Mouse (Mus musculus): Measurements from ENCODE around the gene Mgme1. TPM values are rescaled to one million over a fixed set of nuclear protein-coding genes. Genes with fewer than 3 reads are reported as not detected.

Gene Mgme1
- polyA plus RNA-seq, 1 experiment, result 5.9 TPM

DNA sequence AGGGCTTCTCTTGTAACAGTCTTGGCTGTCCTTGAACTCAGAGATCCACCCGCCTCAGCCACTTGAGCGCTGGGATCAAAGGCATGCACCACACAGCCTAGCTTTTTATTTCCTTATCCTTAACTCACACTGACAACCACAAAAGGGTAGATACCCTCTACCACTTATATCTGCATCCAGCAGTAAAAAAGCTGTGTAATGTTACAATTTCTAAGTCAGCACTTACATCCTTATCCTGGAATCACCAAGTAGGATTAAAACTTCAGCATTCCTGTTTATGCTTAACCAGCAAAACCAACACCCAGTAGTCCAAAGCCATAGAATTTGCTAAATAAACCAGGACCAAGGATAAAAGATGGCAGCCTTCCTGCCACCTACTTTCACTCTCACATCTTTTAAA, 7.6 kb upstream of the Mgme1 start:
- no peak for DNase-seq (ENCODE audit: extremely low spot score in 1 of 2, low spot score in 1 of 2)

DNA sequence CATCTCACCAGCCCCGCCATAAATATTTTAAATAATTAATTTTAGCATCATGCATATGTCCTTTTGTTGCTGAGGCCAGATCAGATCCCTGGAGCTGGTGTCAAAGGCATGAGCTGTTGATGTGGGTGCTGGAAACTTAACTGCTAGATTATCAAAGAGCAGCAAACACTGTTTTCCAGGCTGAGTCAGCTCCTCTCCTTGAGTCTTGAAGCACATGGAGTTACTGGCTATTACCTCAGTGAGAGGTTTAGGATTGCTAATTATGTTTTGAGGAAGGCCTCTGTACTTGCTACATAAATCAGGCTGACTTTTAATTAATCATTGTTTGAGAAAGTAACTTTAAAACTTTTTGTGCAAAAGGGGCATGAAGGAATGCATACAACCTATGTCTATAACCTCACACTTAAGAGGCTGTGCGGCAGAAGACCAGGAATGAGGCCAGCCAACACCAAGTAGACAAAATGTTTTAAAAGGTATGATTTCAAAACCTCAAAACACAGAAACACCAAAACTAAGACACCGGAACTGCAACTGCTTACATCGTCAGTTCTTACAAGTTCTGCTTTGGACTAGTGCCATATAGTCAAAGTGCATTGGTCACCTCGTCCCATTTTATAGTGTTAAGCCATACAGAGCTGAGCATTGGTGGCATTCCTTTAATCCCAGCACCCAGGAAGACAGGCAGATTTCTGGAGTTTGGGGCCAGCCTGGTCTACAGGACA, 5.9 kb upstream of the Mgme1 start:
- DNase-seq (ENCODE audit: extremely low spot score in 1 of 2, low spot score in 1 of 2), result no peak

DNA sequence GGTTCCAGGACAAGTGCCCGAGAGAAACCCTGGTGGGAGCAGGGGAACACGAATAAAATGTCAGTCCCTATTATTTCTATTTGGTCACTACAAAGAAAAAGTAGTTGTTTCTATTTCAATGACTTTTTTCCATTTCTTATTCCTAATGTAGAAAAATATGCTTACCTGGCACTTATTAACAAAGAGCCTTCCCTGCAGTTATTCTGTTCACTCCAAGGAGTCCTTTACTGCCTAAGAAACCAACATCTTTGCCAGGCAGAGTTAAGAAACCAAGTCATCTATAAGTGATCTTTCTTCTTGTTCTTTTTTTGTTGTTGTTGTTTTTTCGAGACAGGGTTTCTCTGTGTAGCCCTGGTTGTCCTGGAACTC, 5.4 kb upstream of the Mgme1 start:
- DNase-seq (ENCODE audit: extremely low spot score in 1 of 2, low spot score in 1 of 2), result no peak

DNA sequence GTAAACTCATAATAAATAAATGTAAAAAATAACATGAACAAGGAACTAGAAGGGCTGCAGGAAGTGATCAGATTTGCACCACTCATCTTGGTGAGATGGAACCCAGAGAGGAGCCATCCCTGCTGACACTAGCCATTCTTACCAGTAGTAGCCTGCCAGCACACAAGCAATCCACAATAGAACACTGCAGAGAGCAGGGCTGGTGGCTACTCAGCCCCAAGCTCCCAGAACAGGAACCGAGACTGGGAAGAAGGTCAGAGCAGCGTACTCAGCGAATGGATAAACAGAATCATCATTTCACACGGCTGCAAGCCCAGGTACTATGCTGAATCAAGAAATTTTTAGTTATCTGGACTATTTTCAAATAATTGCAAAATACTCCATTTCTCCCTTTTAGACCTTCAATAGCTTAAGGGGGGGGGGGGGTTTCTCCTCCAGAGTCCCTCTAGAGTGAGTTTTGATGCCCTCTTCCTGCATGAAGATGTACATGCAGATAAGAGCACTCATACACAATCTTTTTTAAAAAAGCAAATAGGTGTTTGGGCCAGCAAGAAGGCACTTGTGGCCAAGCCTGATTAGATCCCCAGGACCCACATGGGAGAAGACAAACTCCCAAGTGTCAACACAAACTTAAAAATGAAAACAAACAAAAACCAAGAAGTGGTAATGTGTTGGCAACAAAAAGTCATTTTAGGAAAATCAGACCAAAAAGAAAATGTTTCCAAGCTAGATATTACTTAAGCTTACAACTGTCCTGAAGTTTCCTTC, 4.4 kb upstream of the Mgme1 start:
- no peak for DNase-seq (ENCODE audit: extremely low spot score in 1 of 2, low spot score in 1 of 2)

DNA sequence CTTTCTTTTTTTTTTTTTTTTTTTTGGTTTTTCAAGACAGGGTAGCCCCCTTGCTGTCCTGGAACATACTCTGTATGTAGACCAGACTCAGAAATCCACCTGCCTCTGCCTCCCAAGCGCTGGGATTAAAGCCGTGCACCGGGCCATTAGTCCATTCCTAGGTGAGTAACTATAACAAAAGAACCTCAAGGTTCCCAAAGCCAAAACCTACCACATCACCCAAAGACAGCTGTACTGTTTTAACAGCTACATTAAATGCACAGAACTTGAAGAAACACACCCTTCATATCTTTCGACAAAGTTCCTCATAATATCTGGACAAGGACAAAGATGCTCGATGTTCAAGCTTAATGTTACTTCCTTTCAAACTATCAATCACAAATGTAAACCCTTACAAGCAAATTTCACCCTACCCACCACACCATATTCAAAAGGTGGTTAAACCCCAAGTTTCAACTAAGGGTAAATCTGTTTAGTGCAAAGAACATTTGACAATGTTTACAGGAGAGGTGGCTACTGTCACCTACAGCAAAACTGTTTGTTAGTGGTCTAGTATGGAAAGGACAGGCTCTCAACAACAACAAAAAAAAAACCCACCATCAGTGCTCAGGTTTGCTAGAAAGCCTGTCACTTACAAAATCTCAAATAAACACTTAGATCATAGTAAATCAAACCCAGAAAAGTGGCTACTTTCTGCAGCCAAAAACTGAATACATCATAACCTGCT, 3.3 kb upstream of the Mgme1 start:
- DNase-seq (ENCODE audit: extremely low spot score in 1 of 2, low spot score in 1 of 2), result no peak

DNA sequence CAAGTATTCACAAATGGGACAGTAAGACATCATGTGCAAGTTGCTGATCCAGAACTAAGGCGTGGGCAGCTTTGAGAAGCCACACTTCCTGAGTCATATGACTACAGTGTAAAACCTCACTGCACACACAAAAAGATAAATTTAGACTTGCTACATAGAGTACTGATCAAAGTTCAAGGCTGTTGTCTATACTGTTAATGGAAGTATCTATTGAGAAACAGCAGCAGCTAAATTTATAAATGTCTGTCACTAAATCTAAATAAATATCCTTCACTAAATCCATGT, 2.8 kb upstream of the Mgme1 start:
- peak; percentile 24 to 56 for DNase-seq (ENCODE audit: extremely low spot score in 1 of 2, low spot score in 1 of 2)

DNA sequence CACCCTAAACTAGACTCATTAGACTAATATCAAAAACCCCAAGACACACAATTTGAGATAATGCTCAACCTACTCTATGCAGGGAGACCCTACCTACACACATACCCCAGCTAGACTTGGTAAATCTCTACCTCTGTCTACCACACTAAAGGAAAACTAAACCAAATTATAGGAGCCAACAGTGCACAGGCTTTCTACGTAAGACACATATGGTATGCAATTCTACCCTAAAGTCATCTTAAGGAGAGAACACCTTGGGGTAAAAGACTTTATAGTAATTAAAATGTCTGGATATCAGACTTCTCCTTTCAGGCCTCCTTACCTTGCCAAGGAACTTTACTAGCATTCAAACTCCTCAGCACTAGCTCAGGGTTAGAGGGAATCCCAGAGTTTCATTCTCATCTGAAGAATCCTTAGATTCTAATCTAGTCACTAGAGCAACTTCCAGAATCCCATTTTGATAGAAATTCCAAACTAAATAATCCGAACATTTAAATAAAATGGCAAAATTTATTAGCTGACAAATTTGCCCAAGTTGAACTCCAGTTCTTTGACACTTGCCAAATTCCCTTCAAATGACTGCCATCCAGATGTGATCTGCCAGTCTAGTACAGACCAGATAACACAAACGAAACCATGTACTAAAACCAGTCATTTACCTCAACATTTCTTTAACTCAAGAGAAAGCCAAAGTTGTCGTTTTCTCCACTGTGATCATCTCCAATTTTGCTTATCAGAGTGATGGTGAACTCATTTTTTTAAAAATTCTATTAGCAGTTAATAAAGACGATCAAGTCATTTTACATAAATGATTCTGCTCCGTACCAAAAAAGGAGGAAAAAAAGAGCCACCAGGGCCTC, 1.8 kb upstream of the Mgme1 start:
- DNase-seq (ENCODE audit: extremely low spot score in 1 of 2, low spot score in 1 of 2), result no peak

DNA sequence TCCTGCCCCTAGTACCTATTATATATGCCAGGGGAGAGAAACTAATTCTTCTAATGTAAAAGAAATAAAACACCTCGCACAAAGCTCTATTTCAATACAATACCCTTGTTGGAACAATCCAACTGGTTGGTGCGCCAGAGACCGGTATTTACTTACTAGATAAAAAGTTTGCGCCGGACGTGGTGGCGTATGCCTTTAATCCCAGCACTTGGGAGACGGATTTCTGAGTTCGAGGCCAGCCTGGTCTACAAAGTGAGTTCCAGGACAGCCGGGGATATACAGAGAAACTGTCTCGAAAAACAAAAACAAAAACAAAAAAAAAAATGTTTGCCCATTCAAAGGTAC, 1.2 kb upstream of the Mgme1 start:
- no peak for DNase-seq (ENCODE audit: extremely low spot score in 1 of 2, low spot score in 1 of 2)

DNA sequence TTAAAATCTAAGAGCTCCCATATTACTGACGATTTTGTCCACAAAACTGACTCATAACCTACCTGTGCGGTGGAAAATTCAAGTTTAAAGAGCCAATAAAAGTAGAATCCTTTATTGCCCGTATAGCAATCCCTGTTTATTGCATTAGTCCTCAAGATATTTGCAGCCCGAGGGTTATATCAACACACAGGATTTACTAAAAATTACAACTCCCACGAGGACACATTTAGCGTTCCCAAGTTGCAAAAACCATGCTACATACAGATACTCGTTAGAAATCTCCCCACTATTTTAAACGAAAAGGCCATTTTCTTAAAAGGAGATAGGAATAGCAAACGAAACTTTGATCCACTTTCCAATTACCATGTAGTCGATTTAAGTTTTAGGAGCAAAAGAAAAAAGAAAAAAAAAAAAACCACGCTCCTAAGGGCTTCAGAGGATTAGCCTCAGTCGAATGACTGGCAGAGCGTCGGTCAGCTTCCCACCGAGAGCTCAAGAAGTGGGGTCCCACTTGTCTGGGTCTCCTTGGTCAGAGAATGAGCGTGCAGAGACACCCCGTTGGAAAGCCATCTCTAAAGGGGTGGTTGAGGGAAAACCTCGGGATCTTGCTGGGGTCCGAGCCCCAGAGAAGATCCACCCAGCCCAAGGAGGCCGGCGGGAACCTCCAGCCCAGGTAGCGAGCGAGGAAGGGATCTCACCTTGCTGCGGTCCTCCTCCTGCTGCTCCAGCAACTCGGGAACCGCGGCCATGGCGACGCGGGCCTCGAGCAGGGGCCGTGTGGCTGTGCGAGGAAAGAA, 586 bp upstream of the Mgme1 start:
- DNase-seq (ENCODE audit: extremely low spot score in 1 of 2, low spot score in 1 of 2), result no peak

DNA sequence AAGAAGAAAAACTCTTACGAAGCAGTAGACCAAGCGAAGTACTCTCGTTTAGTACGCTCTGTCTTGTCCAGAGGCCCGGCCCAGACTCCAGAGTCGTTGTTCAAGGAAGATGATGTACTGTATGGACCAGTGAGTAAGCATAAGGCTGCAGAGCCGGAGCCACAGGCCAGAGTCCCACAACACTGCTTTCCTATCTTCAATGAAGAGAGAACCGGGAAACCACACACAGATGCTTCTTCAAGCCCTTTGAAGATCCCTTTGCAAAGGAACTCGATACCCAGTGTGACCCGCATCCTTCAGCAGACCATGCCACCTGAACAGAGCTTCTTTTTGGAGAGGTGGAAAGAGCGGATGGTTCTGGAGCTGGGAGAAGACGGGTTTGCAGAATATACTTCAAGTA, 1.6 kb downstream of the Mgme1 start:
- no peak for DNase-seq (ENCODE audit: extremely low spot score in 1 of 2, low spot score in 1 of 2)

DNA sequence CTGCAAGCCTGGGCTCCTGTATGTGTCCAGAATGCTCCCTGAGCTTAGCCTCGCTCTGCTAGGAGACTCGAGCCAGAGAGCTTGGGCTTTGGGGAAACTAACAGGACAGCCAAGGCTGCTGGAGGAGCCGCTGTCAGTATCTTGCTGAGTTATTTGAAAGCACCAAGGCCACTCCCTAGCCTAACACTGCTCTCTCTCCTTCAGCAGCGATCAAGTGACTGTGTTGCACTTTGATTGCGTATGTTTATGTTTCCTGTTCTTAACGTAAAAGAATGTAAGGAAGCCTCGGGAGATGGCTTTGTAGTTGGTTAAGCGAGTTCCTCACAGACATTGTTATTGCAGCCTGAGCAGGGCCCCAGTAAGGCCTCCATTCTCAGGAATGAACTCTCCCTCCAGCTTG, 4.3 kb downstream of the Mgme1 start:
- no peak for DNase-seq (ENCODE audit: extremely low spot score in 1 of 2, low spot score in 1 of 2)

DNA sequence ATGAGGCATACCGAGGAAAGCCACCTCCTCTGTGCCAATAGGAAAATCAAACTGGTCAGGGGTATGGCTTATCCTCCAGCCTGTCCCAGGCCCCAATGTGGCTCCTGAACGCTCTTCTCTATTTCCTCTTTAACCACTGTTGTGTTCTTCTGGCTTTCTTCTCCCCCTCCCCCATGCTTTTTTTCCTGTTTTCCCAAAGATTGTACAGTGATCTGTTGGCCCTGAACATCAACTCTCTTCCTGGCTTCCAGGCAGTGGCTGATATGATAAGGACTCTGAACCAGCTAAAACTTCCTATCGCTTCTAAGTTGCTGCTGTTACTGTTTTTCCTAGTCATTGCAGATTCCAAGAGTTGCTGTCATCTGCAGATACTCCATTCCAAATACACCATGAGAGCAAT, 6.4 kb downstream of the Mgme1 start:
- no peak for DNase-seq (ENCODE audit: extremely low spot score in 1 of 2, low spot score in 1 of 2)

DNA sequence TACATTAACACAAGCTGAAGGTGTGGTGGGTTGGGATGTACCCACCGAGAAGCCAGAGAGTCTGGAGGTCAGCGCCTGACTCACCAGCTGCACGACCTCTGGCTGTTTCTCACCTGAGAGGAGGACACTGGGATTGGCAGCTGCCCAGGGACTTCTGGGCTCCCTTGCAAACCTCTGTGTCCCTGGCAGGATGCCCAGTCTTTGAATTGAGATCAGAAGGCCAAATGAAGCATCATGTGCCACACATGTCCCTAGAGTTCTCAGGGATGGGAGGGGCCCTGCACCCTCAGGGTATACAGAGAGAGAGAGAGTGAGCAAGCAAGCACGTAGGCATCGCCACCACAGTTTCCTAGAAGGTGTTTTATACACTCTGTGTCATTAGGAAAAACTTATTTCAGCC, 9.3 kb downstream of the Mgme1 start:
- no peak for DNase-seq (ENCODE audit: extremely low spot score in 1 of 2, low spot score in 1 of 2)

DNA sequence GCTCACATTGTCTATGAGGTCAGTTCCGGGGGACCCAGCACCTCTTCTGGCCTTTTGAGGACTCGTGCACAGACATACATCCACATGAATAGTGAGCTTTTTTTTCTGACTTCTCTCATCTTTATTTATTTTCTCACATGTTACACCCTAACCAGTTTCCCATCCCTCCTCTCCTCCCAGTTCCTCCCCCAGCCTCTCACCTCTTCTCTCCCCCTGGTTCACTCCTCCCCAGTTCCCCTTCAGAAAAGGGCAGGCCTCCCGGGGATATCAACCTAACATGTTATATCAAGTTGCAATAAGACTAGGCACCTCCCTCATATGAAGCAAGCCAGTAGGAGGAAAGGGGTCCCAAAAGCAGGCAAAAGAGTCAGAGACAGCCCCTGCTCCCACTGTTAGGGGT, 10.1 kb downstream of the Mgme1 start:
- no peak for DNase-seq (ENCODE audit: extremely low spot score in 1 of 2, low spot score in 1 of 2)

DNA sequence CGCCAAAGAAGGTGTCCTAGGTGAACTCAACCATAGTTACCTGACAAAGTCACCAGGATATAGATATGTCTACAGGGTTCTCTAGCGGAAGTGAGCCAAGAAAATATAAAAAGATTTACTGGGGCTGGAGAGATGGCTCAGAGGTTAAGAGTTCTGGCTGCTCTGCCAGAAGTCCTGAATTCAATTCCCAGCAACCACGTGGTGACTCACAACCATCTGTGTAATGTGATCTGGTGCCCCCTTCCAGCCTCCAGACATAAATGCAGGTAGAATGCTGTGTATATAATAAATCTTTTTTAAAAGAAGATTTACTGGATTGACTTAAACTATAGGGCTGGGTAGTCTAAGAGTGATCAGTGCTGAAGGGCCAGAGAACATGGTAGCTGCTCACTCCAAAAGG, 11.0 kb downstream of the Mgme1 start:
- DNase-seq (ENCODE audit: extremely low spot score in 1 of 2, low spot score in 1 of 2), result no peak

DNA sequence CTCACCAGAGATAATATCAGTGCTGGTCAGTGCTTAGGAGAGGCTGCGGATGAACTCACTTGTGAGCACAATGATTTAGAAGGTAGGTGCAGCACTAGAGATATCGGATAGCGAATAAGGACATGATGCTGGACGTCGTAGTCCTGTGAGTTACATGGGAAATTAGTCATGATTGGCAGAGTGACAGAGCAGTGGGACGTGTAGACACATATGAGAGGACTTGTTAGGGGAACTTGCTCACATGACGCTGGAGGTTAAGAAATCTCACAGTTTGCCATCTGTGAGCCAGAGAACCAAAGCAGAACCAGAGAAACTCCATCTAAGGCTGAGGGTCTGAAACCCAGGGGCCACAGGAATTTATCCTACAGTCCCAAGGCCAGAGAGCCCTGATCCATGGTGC, 19.9 kb downstream of the Mgme1 start:
- DNase-seq (ENCODE audit: extremely low spot score in 1 of 2, low spot score in 1 of 2), result no peak

DNA sequence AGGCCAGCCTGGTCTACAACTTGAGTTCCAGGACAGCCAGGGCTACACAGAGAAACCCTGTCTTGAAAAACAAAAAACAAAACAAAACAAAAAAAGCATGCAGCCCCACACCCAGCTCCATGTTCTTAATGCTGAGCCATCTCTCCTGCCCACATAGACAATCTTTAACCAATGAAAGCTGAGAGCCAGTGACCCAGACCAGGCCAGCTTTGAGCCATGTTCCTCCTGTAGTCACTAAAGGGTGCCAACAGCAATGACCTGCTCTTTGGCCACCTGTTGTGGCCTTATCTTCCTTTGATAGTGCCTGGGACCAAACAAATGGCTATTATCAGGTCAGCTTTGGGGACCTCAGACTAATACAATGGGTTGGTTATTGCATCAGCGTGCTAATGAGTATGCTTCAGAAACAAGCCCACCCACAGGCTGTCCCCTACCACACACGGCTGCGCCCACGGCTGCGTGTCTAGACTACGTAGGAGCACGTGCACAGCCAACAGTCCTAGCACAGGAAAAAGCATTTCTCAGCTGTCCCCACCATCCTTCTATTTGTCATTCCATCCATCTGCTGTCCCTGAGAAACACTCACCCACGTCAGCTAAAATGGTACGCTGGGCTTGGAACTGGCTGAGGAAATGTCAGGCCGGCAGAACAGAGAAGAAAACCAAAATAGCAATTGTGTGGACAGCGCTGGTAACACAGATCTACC, 21.3 kb downstream of the Mgme1 start:
- DNase-seq (ENCODE audit: extremely low spot score in 1 of 2, low spot score in 1 of 2), result peak; percentile 80 to 86

DNA sequence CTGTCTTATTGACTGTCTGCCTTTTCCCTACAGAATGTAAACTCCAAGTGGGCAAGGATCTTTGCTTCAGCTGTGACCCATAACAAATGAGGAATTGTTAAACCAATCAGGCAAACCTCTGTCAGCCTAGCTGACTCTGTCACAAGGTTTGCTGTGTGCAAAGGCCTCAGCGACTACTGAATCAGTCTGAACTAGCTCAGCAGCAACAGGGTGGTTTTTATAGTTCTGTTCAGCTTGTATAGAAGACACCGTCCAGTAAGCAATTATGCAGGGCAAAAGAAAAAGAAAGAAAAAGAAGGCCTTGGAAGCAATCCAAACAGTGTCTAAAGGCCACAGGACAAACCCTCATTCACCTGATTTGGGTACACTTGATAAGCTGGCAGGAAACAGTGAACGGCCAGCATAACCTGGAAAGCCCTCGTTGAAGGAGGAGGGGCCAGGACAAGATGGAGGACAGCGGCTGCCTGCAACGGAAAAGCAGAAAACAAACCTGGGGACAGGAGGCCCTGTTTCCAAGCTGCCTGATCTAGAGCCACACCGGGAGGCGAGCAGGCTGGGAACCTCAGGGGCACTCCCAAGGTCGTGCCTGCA, 24.8 kb downstream of the Mgme1 start:
- DNase-seq (ENCODE audit: extremely low spot score in 1 of 2, low spot score in 1 of 2), result no peak

Measured in frontal cortex, adult 2 months (tissue).